Mouse (Mus musculus): Measurements from ENCODE around the gene Mast4. TPM values are rescaled to one million over a fixed set of nuclear protein-coding genes. Genes with fewer than 3 reads are reported as not detected.

Gene Mast4
- polyA plus RNA-seq, 1 experiment, result 0.27 TPM

DNA sequence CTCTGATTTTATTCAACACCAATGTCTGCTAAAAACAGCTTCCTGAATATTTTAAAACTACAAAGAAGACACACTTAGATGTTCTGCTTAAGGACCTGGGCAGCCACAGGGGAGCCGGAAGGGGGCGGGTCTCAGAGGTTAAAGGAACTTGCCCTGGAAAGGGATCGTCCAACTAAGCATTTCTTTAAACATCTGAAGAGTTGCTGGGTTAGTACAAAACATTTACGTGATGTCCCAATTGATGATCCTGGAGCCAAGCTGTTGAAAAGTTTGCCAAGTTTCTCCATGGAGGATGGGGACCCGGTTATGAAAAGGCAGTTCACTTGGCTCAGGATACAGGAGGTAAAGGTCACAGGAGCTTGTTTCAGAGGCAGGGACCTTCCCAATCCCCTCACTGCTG, 48.5 kb downstream of the Mast4 start:
- no peak for TF ChIP-seq CTCF (IDR thresholded peaks at IDR 0.05; ENCODE audit: low read depth, low read length)
- no peak for TF ChIP-seq POLR2A (IDR thresholded peaks at IDR 0.05; ENCODE audit: borderline replicate concordance, low read depth, low read length)
- Histone ChIP-seq H3K4me3 (ENCODE audit: insufficient read depth, low read length) (no peak overlapping the region), H3K27ac (ENCODE audit: insufficient read depth, low read depth, low read length) (no peak overlapping the region), H3K4me1 (ENCODE audit: control insufficient read depth, insufficient read depth, low read length) (no peaks in the 10 kb centered on the region)

DNA sequence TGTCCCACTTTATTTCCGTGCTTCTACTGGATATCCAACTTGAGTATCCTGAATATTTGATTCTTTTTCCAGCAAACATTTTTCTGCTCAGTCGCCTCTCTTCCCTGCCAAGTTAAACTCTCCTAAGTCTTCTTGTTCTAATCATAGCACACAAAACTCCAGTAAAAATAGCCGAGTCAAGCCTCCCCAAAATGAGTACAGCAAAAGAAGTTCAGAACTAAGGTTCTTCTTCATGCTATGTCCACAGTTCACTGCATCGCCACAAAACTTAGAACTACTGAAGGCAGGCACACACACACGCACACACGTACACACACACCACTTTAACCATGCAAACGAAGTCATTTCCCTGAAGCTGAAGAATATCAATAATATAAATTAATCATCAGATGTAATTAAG, 49.3 kb downstream of the Mast4 start:
- H3K4me1 ChIP-seq (ENCODE audit: control insufficient read depth, insufficient read depth, low read length), result no peaks in the 10 kb centered on the region
- H3K27ac ChIP-seq (ENCODE audit: insufficient read depth, low read depth, low read length), result no peak overlapping the region
- H3K4me3 ChIP-seq (ENCODE audit: insufficient read depth, low read length), result no peak overlapping the region
- no peak for TF ChIP-seq POLR2A (IDR thresholded peaks at IDR 0.05; ENCODE audit: borderline replicate concordance, low read depth, low read length)
- no peak for TF ChIP-seq CTCF (IDR thresholded peaks at IDR 0.05; ENCODE audit: low read depth, low read length)

DNA sequence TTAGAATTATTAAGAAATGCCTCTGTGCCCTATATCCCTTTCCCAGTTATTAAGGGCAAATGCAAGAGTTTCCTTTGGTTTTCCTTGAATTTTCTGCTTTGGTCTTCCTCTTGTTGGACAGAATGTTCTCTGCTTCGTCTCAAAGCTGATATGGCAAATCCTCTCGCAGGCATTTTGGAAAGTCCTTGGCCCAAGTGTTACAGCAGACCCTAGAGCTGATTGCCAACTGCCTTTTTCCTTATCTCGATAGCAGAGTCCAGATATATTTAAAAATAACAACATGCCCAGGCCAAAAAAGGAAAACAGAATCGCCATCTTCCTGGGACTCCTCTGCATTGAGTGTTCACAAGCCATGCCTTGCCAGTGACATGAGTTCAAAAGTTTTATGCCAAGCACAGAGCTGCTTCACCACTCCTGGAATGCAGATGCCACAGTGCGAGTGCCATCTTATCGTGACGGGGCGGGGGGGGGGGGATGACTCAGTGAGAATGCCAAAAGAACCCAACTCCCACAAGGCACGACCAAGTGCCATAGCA, 63.4 kb downstream of the Mast4 start:
- no peak overlapping the region for H3K4me3 ChIP-seq (ENCODE audit: insufficient read depth, low read length)
- no peaks in the 10 kb centered on the region for H3K4me1 ChIP-seq (ENCODE audit: control insufficient read depth, insufficient read depth, low read length)
- H3K27ac ChIP-seq (ENCODE audit: insufficient read depth, low read depth, low read length), result no peak overlapping the region
- no peak for TF ChIP-seq CTCF (IDR thresholded peaks at IDR 0.05; ENCODE audit: low read depth, low read length)
- TF ChIP-seq POLR2A (IDR thresholded peaks at IDR 0.05; ENCODE audit: borderline replicate concordance, low read depth, low read length), result no peak

DNA sequence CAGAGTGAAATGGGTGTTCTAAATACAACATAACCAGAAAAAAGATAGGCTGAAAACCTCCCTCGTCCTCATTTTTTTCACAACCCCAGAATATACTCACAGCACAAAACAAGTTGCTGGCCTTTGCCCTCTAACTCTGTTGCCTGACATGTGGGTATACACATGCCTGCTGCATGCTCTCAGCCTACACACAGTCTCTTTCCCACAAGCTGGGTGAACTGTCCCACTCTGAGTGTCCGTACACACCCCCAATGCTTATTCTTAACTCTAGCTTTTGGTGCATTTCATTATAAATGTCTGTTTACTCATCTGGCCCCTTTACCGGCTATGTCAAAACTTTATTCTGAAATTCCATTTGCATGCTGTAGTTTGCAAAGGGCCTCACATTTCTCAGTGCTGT, 71.6 kb downstream of the Mast4 start:
- Histone ChIP-seq H3K4me1 (ENCODE audit: control insufficient read depth, insufficient read depth, low read length) (no peaks in the 10 kb centered on the region), H3K27ac (ENCODE audit: insufficient read depth, low read depth, low read length) (no peak overlapping the region), H3K4me3 (ENCODE audit: insufficient read depth, low read length) (no peak overlapping the region)
- TF ChIP-seq CTCF (IDR thresholded peaks at IDR 0.05; ENCODE audit: low read depth, low read length) (no peak), POLR2A (IDR thresholded peaks at IDR 0.05; ENCODE audit: borderline replicate concordance, low read depth, low read length) (no peak)

DNA sequence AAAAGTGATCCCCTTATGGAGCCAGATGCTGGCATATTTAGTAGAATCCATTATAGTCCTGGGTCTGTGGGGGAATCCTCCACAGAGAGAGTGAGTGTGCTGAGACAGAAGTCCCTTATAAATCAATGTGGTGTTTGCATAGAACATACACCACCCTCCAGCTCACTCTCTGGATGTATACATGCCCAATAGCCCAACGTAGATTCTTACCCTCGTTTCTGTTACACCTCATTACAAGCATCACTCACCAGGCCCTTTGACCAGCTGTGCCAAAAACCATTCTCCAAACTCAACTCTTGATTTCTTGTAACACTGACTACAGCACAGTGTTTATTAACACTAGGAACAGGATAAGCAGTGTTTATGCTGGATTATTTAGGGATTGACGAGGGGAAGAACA, 72.2 kb downstream of the Mast4 start:
- TF ChIP-seq CTCF (IDR thresholded peaks at IDR 0.05; ENCODE audit: low read depth, low read length), result no peak
- TF ChIP-seq POLR2A (IDR thresholded peaks at IDR 0.05; ENCODE audit: borderline replicate concordance, low read depth, low read length), result no peak
- no peaks in the 10 kb centered on the region for H3K4me1 ChIP-seq (ENCODE audit: control insufficient read depth, insufficient read depth, low read length)
- H3K4me3 ChIP-seq (ENCODE audit: insufficient read depth, low read length), result no peak overlapping the region
- H3K27ac ChIP-seq (ENCODE audit: insufficient read depth, low read depth, low read length), result no peak overlapping the region

DNA sequence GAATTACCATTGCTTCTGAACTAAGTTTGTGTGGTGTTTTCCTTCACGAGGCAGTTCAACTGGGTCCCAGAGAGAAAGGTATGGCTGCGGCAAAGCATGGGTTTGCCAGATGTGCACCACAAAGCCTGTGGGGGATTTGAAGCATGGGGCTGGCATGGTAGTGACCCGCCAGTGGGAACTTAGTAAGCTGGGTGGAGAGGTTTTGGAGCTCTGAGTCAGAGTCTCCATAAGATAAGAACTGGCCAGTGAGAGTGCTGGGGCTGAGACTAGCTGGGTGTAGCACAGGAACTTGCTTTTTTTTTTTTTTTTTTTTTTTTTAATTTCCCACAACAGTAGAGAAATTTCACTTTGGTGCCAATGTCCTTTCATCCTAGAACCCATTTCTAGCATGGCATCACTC, 73.9 kb downstream of the Mast4 start:
- TF ChIP-seq POLR2A (IDR thresholded peaks at IDR 0.05; ENCODE audit: borderline replicate concordance, low read depth, low read length) (no peak), CTCF (IDR thresholded peaks at IDR 0.05; ENCODE audit: low read depth, low read length) (no peak)
- Histone ChIP-seq H3K4me1 (ENCODE audit: control insufficient read depth, insufficient read depth, low read length) (no peaks in the 10 kb centered on the region), H3K4me3 (ENCODE audit: insufficient read depth, low read length) (no peak overlapping the region), H3K27ac (ENCODE audit: insufficient read depth, low read depth, low read length) (no peak overlapping the region)

DNA sequence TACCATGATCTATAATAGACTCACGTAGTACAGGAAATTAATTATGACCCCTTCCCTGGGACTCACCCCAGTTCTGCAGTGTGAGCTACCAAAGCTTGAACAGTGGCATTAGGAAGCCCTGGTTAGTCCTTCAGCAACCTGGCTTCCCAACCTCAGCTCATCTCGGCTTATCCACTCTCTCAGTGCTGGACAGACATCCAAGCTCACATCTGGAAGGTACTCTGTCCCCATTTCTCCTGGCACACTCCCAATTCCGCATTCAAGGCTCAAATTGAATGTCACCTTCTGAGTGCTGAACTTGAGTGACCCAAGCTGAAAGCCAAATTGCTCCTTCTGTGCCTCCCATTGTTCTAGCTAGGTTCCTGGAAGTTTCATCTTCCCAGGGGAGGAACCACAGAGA, 76.2 kb downstream of the Mast4 start:
- no peak overlapping the region for H3K27ac ChIP-seq (ENCODE audit: insufficient read depth, low read depth, low read length)
- H3K4me3 ChIP-seq (ENCODE audit: insufficient read depth, low read length), result no peak overlapping the region
- TF ChIP-seq CTCF (IDR thresholded peaks at IDR 0.05; ENCODE audit: low read depth, low read length) (no peak), POLR2A (IDR thresholded peaks at IDR 0.05; ENCODE audit: borderline replicate concordance, low read depth, low read length) (no peak)
- H3K4me1 ChIP-seq (ENCODE audit: control insufficient read depth, insufficient read depth, low read length), result no peaks in the 10 kb centered on the region

DNA sequence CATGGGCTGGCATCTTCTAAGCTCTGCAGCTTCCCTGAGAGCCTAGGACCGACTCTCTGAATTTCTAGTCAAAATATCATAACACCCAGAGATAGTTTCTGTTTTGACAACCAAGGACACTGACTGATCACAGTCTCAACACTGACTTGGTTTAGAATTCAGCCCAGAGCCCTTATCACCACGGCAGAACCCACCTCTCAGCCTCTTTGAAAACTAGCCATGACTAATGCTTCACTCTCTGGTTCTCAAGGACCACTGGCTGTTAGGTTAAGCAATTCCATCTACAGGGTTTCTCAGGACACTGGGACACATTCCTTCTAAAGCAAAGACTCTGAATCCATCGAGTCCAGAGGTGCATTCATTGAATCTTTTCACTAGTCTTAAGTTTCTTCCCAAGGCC, 79.4 kb downstream of the Mast4 start:
- Histone ChIP-seq H3K4me3 (ENCODE audit: insufficient read depth, low read length) (no peak overlapping the region), H3K4me1 (ENCODE audit: control insufficient read depth, insufficient read depth, low read length) (no peaks in the 10 kb centered on the region), H3K27ac (ENCODE audit: insufficient read depth, low read depth, low read length) (no peak overlapping the region)
- TF ChIP-seq CTCF (IDR thresholded peaks at IDR 0.05; ENCODE audit: low read depth, low read length), result no peak
- no peak for TF ChIP-seq POLR2A (IDR thresholded peaks at IDR 0.05; ENCODE audit: borderline replicate concordance, low read depth, low read length)

DNA sequence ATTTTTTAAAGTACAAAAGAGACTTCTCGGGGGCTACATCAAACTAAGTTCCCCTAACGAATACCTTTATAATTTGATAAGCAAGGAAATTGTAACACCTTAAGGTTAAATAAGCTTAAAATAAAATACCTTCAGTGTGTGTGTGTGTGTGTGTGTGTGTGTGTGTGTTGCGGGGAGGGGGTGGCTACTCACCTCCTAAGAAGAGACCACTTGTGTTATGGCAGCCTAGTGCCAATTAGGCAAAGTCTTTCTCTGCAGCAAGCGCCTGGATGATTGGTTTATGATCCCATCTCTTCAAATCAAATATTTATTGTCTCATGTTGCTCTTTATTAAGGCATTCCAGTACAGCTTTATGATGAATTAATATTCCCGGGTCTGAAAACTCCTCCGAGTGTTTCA, 81.2 kb downstream of the Mast4 start:
- H3K4me1 ChIP-seq (ENCODE audit: control insufficient read depth, insufficient read depth, low read length), result no peaks in the 10 kb centered on the region
- no peak overlapping the region for H3K4me3 ChIP-seq (ENCODE audit: insufficient read depth, low read length)
- no peak overlapping the region for H3K27ac ChIP-seq (ENCODE audit: insufficient read depth, low read depth, low read length)
- TF ChIP-seq POLR2A (IDR thresholded peaks at IDR 0.05; ENCODE audit: borderline replicate concordance, low read depth, low read length) (no peak), CTCF (IDR thresholded peaks at IDR 0.05; ENCODE audit: low read depth, low read length) (no peak)

DNA sequence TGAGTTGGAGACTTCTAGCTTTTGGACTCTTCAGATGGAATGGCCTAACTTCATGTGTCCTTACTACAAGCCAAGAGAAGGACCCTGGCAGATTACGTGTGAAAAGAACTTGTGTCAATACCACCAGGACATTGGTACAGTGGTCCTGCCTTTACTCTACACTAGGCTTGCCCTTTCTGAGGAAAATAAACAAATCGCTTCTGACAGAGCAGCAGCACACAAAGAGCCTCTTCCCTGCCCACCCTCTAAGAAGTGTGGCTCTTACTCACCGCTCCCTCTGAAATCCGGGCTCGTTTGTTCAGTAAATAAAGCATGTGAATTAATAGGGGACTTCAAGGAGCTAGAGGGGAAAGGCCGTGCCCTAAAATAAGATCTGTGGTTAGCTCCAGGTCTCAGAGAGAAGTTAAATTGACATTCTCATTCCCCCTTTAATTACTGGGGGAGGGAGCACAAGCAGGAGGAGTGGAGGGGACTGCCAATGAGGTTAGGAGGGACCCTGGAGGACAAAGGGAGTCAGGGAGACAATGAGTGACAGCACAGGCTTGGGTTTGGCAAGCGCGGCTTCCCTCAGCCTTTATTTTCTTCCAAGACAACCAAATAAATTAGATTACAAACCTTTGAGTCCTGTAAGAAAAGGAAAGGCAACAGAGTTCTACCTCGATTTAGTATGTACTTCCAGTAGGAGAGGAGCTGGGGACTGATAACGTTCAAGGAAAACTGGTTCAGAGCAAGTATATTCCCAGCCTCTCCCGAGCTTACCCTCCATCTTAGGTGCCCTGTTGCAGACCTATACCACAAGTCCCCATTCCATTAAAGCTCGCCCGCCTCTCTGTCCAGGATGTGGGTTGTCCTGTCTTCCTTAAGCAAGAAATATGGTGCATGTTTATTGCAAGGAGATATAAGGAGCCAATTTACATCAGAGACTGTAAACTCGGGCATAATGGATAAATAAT, 85.9 kb downstream of the Mast4 start:
- Histone ChIP-seq H3K4me1 (ENCODE audit: control insufficient read depth, insufficient read depth, low read length) (no peaks in the 10 kb centered on the region), H3K4me3 (ENCODE audit: insufficient read depth, low read length) (no peak overlapping the region), H3K27ac (ENCODE audit: insufficient read depth, low read depth, low read length) (no peak overlapping the region)
- TF ChIP-seq POLR2A (IDR thresholded peaks at IDR 0.05; ENCODE audit: borderline replicate concordance, low read depth, low read length), result no peak
- TF ChIP-seq CTCF (IDR thresholded peaks at IDR 0.05; ENCODE audit: low read depth, low read length), result no peak
